Mouse (Mus musculus): ENCODE measurements around the gene Map3k13. TPM values are rescaled to one million over a fixed set of nuclear protein-coding genes. Genes with fewer than 3 reads are reported as not detected.
"Not testable (repeated sequence)": the region's sequence is repeated elsewhere in the genome, so short reads cannot be mapped to it uniquely, and the experiment has no call there.

The Map3k13 gene
- total RNA-seq, 2 experiments from 2014 or later = 0.89 to 1.3 TPM

GRCm38 (mm10) chr16:21806892-21807291 is 12.7 kb downstream of the Map3k13 start:
- no peak for DNase-seq
- intact Hi-C loops (cut with DNase I) = no loop called here

- intact Hi-C loops (cut with DNase I); DNase-seq: not testable (repeated sequence)
Observed at GRCm38 (mm10) chr16:21807786-21808185, 13.6 kb downstream of the Map3k13 start.

- DNase-seq = no peak
- intact Hi-C loops (cut with DNase I) = no loop called here
Observed at GRCm38 (mm10) chr16:21813164-21813834, 19.2 kb downstream of the Map3k13 start.

- intact Hi-C loops (cut with DNase I) = loop anchor here (1.0 to 5.0 kb wide), 3 partner anchors 46 to 326 kb away; no protein-coding TSS in a partner anchor
- DNase-seq = peak; percentile 68 to 83
Observed at GRCm38 (mm10) chr16:21814861-21815668, 20.9 kb downstream of the Map3k13 start.

- DNase-seq = no peak
- intact Hi-C loops (cut with DNase I) = loop anchor here (1.0 to 5.0 kb wide), 3 partner anchors 46 to 327 kb away; no protein-coding TSS in a partner anchor
Observed at GRCm38 (mm10) chr16:21815669-21816010, 21.5 kb downstream of the Map3k13 start.

GRCm38 (mm10) chr16:21818132-21818531 is 24.0 kb downstream of the Map3k13 start:
- DNase-seq = peak in 1 of 2 experiments; percentile 56
- intact Hi-C loops (cut with DNase I) = loop anchor here (5.0 kb wide), 1 partner anchor 91 kb away; no protein-coding TSS in a partner anchor

- intact Hi-C loops (cut with DNase I) = loop anchor here (5.0 kb wide), 1 partner anchor 91 kb away; no protein-coding TSS in a partner anchor
- DNase-seq = peak; percentile 33 to 44
Observed at GRCm38 (mm10) chr16:21818629-21819028, 24.5 kb downstream of the Map3k13 start.

- DNase-seq = no peak
- intact Hi-C loops (cut with DNase I) = no loop called here
Observed at GRCm38 (mm10) chr16:21825612-21826031, 31.5 kb downstream of the Map3k13 start.

GRCm38 (mm10) chr16:21827153-21827552 is 33.0 kb downstream of the Map3k13 start:
- intact Hi-C loops (cut with DNase I) = no loop called here
- peak; percentile 29 to 62 for DNase-seq

- peak in 1 of 2 experiments; percentile 18 for DNase-seq
- intact Hi-C loops (cut with DNase I) = no loop called here
Observed at GRCm38 (mm10) chr16:21827581-21827980, 33.4 kb downstream of the Map3k13 start.

- intact Hi-C loops (cut with DNase I) = no loop called here
- no peak for DNase-seq
Observed at GRCm38 (mm10) chr16:21829711-21830110, 35.6 kb downstream of the Map3k13 start.

- DNase-seq = no peak
- intact Hi-C loops (cut with DNase I) = no loop called here
Observed at GRCm38 (mm10) chr16:21830784-21831183, 36.6 kb downstream of the Map3k13 start.

- intact Hi-C loops (cut with DNase I) = no loop called here
- no peak for DNase-seq
Observed at GRCm38 (mm10) chr16:21831764-21832163, 37.6 kb downstream of the Map3k13 start.

GRCm38 (mm10) chr16:21833469-21833868 is 39.3 kb downstream of the Map3k13 start:
- intact Hi-C loops (cut with DNase I) = no loop called here

GRCm38 (mm10) chr16:21833970-21834369 is 39.8 kb downstream of the Map3k13 start:
- no peak for DNase-seq
- intact Hi-C loops (cut with DNase I) = no loop called here

More at GRCm38 (mm10) chr16:21833469-21833868, 39.3 kb downstream of the Map3k13 start:
- DNase-seq = no peak

- intact Hi-C loops (cut with DNase I) = loop anchor here (5.0 kb wide), 3 partner anchors 187 to 457 kb away; no protein-coding TSS in a partner anchor
- no peak for DNase-seq
Observed at GRCm38 (mm10) chr16:21834866-21835583, 40.9 kb downstream of the Map3k13 start.

GRCm38 (mm10) chr16:21835584-21835931 is 41.4 kb downstream of the Map3k13 start:
- DNase-seq = no peak
- intact Hi-C loops (cut with DNase I) = loop anchor here (5.0 kb wide), 3 partner anchors 187 to 457 kb away; no protein-coding TSS in a partner anchor

GRCm38 (mm10) chr16:21836311-21837072 is 42.3 kb downstream of the Map3k13 start:
- peak; percentile 21 to 34 for DNase-seq
- intact Hi-C loops (cut with DNase I) = loop anchor here (5.0 kb wide), 3 partner anchors 186 to 456 kb away; no protein-coding TSS in a partner anchor

GRCm38 (mm10) chr16:21837694-21838093 is 43.5 kb downstream of the Map3k13 start:
- DNase-seq = no peak
- intact Hi-C loops (cut with DNase I) = loop anchor here (5.0 kb wide), 3 partner anchors 185 to 455 kb away; no protein-coding TSS in a partner anchor

All from heart, postnatal 10 days (tissue).